Mouse (Mus musculus) T-cell, adult 66 days (primary cell): ENCODE results near the gene Olfr366. TPM values are rescaled to one million over a fixed set of nuclear protein-coding genes. Genes with fewer than 3 reads are reported as not detected.

Experiments used
- total RNA-seq, 2 experiments: library from RNA; stranded (reverse); gene quantifications; 3 replicates in 1 of 2; 4 replicates in 1 of 2; pipeline ENCODE4 v1.2.4; 2023

Gene Olfr366
- total RNA-seq, result not detected

GRCm38 (mm10) chr2:37211274-37211673 is at the start of gene Olfr366:
Gene Olfr366 (plus strand): TSS chr2:37211574.

GRCm38 (mm10) chr2:37187898-37188297 is 23.5 kb upstream of the Olfr366 start, which contains the start of gene Olfr365:
Gene Olfr365 (plus strand): TSS chr2:37188198.

Other genes with a start within 250 kb of the Olfr366 start
- gene Olfr357, start 217.7 kb upstream of the Olfr366 start, total RNA-seq, result not detected
- not detected for gene Olfr358, start 202.2 kb upstream of the Olfr366 start, total RNA-seq
- gene Olfr360, start 145.8 kb upstream of the Olfr366 start, total RNA-seq, result not detected
- not detected for gene Olfr361, start 122.3 kb upstream of the Olfr366 start, total RNA-seq
- not detected for gene Olfr362, start 93.7 kb upstream of the Olfr366 start, total RNA-seq
- not detected for gene Olfr364-ps1, start 72.3 kb upstream of the Olfr366 start, total RNA-seq
- under 1 TPM; 0.09 to 0.15 TPM for gene Olfr365, start 23.4 kb upstream of the Olfr366 start, total RNA-seq
- not detected for gene Olfr368, start 114.9 kb downstream of the Olfr366 start, total RNA-seq
- 10 to 100 TPM; 24.8 to 26.2 TPM for gene Pdcl, start 147.8 kb downstream of the Olfr366 start, total RNA-seq
- gene Rc3h2, start 211.3 kb downstream of the Olfr366 start, total RNA-seq, result 10 to 100 TPM; 61.8 to 63.5 TPM
- 1 to 10 TPM; 4.1 to 6.1 TPM for gene Zbtb26, start 231.6 kb downstream of the Olfr366 start, total RNA-seq
- 10 to 100 TPM; 16.2 to 17.2 TPM for gene Zbtb6, start 231.6 kb downstream of the Olfr366 start, total RNA-seq
- gene Rabgap1, start 231.7 kb downstream of the Olfr366 start, total RNA-seq, result 10 to 100 TPM; 42.2 to 43.5 TPM